Mouse (Mus musculus) spleen, embryonic (tissue): ENCODE measurements around the gene D930020B18Rik.

Source experiments
- CTCF ChIA-PET: fragments of 350-600 bp; sonication (Branson Sonifier 250); formaldehyde crosslinking; loops from one replicate; lab custom pipeline; 2022; lab: Charles Lee

The D930020B18Rik gene

DNA sequence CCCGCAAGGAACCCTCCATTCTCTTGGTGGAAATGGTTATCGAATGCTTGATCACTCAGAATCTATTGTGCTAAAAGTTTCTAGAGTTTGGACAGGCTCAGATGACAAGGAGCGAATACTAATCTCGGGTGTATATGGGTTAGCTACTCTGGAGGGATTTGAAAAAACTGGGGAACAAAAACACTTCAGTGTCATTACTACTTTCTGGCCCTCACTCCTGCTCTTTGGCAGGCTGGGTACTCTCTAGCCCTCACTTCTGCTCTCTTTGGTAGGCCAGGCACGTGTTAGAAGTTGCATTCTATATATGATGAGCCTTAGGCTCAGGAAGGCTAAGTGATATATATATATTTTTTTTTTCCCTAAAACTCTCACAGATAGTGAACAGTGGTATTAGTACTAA lies 1.8 kb upstream of the D930020B18Rik start:
- CTCF ChIA-PET = no interaction called here

DNA sequence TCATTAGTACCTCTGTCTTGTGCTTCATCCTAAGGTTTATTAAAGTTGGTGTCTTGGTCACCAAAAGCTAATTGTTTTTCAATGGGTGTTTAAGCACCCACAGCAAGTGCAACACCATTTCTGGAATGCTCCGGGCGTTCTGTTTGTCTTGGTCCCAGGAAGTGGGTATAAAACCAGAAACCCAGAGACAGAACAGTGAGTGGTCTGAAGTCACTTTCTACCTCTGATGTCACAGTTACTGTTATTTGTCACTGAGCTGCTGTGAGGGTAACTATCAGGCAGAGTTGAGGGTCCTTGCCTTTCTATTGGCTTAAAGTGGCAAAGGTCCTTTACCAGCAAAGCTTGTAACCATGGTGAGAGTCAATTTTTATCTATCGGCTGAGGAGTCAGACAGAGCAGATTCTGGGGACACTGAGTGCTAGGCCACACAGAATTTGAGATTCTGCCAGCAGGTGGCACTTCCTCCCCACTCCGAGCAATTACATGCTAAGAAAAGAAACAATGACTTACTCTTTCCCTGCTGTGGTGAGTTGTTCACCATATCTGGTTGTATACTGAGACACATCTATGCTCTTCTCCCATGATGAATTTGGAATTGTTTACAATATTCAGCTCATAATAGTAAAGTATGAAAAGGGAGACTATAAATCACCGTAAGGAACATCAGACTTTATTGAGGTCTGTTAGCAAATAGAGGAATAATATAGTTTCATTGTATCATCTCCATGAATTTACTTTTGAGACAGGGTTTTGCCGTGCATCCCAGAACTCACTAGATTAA lies 1.0 kb upstream of the D930020B18Rik start:
- CTCF ChIA-PET = interaction anchor here (0.6 kb wide), 2 partner anchors 37 to 1434 kb away, joined by 3 read pairs; no protein-coding TSS in a partner anchor

GRCm38 (mm10) chr10:121640944-121641271 lies 480 bp upstream of the D930020B18Rik start:
- CTCF ChIA-PET = interaction anchor here (0.6 kb wide), 1 partner anchor 1433 kb away, joined by 3 read pairs; no protein-coding TSS in a partner anchor

DNA sequence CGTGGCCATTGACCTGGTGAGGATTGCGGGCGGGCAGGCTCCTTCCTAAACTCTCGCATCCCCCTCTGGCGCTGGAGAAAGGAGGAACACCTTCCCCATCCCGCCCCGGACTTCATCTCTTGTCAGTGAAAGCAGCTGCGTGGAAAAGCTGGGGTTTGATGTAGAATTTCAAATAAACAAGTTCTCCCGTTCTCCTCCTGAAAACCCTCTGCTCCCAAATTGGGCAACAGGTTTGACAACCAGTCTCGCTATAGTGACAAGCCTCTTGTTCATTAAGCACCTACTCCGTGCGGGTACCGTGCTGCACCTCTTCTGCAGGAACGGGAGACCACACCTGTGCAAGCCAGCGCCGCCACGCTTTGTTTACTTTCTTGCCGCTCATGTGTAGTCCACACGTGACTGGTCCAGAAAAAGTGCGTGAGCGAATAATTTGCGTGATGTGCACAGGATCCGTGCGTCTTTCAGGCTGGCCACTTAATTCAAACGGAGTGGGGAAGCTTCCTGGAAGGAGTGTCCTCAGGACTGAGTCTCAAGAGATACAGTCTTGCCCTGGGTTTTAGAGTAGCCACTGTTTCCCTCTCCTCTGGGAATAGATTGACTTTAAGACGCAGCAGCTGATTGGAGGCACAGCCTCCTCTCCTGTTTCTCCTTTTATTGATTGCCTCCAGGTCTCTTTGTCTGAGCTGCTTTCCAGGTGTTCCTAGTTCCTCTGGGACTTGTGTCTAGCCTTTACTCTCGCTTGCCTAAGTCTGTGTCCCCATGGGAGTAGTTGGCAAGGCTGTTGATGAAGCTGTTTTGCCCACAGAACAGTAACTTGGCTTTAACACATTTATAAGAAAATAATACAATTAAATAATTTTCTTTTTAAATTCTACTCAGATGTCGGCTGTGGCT lies 913 bp downstream of the D930020B18Rik start:
- CTCF ChIA-PET = interaction anchor here (1.4 kb wide), 1 partner anchor 11 kb away, joined by 3 read pairs; no protein-coding TSS in a partner anchor

- CTCF ChIA-PET = interaction anchor here (0.7 kb wide), 1 partner anchor 432 kb away, joined by 3 read pairs; no protein-coding TSS in a partner anchor
Measured at GRCm38 (mm10) chr10:121646294-121646693, 4.9 kb downstream of the D930020B18Rik start.

DNA sequence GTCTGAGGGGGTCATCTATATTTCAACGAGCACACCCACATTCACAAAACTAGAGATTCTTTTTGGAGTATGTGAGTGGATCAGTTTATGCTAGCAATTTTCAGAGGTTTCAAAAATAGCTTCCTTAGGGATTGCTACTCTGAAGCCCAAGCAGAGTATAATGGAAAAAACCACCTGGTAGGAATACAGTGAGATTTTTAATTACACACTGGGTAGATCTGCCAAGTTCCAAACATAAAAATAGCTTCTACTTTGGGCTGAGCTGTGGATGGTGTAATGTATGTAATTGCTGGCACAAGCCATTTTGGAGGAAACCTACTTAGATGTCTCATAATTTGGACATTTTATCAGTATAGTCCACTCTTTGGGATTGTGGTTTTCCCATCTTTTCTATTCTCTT lies 11.7 kb downstream of the D930020B18Rik start:
- CTCF ChIA-PET = interaction anchor here (1.1 kb wide), 1 partner anchor 10 kb away, joined by 3 read pairs; no protein-coding TSS in a partner anchor

GRCm38 (mm10) chr10:121655907-121656306 lies 14.5 kb downstream of the D930020B18Rik start:
- CTCF ChIA-PET = no interaction called here

- CTCF ChIA-PET = no interaction called here
Measured at GRCm38 (mm10) chr10:121662711-121663110, 21.3 kb downstream of the D930020B18Rik start.

- CTCF ChIA-PET = no interaction called here
Measured at GRCm38 (mm10) chr10:121663599-121663998, 22.2 kb downstream of the D930020B18Rik start.

- CTCF ChIA-PET = no interaction called here
Measured at GRCm38 (mm10) chr10:121665631-121666145, 24.3 kb downstream of the D930020B18Rik start.

- CTCF ChIA-PET = no interaction called here
Measured at GRCm38 (mm10) chr10:121669103-121669502, 27.7 kb downstream of the D930020B18Rik start.

- CTCF ChIA-PET = interaction anchor here (0.6 kb wide), 1 partner anchor 37 kb away, joined by 3 read pairs; no protein-coding TSS in a partner anchor
Measured at GRCm38 (mm10) chr10:121677019-121677418, 35.6 kb downstream of the D930020B18Rik start.

DNA sequence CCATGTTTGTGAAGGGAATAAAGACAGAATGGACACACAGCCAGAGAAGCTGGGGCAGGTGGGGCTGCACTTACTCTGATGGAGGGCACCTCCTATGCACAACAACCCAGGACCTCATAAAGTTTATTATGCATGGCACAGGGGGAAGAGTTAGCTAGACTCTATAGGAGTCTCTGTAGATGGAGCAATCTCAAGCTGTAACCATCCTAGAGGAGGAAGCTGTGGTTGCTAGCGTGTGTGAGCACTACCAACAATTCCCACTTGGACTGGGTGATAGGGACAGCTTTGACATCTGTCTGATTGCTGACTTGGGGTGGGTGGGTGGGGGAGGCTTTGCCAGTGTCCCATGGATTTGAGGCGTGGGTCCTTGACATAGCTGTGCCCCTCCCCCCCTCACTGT lies 39.5 kb downstream of the D930020B18Rik start:
- CTCF ChIA-PET = no interaction called here

DNA sequence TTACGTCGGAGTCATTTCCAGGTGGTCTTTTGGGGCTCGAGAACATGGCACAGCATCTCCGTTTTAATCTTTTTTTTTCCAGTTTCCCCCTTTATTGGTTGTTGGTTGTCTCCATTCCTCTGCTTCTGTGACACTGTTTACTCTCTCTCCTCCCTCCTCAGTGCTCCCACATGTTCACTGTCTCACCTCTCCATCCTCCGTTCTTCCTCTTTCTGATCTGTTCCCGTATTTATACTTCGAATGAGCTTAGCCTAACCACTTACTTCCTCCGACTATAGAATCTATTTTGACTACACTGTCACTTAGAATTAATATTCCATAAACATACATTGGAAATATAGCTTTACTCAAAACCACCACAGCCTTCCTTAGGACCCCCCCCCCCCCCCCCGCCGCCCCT lies 41.2 kb downstream of the D930020B18Rik start:
- CTCF ChIA-PET = interaction anchor here (0.6 kb wide), 1 partner anchor 215 kb away, joined by 28 read pairs; no protein-coding TSS in a partner anchor

GRCm38 (mm10) chr10:121686153-121686660 lies 44.8 kb downstream of the D930020B18Rik start:
- CTCF ChIA-PET = no interaction called here

- CTCF ChIA-PET = no interaction called here
Measured at GRCm38 (mm10) chr10:121687511-121687910, 46.1 kb downstream of the D930020B18Rik start.

GRCm38 (mm10) chr10:121689591-121690314 lies 48.4 kb downstream of the D930020B18Rik start:
- CTCF ChIA-PET = no interaction called here

- CTCF ChIA-PET = no interaction called here
Measured at GRCm38 (mm10) chr10:121692944-121693579, 51.7 kb downstream of the D930020B18Rik start.

DNA sequence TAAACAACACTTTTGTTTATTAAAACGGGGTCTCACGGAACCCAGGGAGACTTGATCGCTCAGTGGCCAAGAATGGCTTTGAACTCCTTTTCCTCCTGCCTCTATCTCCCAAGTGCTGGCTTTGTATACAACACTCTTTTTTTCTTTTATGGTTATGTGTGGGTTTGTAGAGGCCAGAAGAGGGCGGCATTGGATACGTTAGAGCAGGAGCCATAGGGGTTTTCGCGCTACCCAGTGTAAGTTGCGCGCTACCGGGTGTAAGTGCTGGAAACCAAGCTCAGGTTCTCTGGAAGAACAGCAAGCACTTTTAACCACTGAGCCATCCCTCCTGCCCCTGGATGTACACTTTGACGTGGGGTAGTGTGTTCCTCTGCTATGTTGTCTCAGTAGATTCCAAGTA lies 53.2 kb downstream of the D930020B18Rik start:
- CTCF ChIA-PET = no interaction called here
